Mouse (Mus musculus) c-Kit-positive CD71-positive TER-119-positive erythroid progenitor cells, embryonic 14.5 days (primary cell): ENCODE data around the gene Trim59.

Experiments
- DNase-seq: peaks from one replicate; pipeline ENCODE4 v3.0.0-alpha.2; 2013; ENCODE audit warnings: low spot score

Trim59 gene

DNA sequence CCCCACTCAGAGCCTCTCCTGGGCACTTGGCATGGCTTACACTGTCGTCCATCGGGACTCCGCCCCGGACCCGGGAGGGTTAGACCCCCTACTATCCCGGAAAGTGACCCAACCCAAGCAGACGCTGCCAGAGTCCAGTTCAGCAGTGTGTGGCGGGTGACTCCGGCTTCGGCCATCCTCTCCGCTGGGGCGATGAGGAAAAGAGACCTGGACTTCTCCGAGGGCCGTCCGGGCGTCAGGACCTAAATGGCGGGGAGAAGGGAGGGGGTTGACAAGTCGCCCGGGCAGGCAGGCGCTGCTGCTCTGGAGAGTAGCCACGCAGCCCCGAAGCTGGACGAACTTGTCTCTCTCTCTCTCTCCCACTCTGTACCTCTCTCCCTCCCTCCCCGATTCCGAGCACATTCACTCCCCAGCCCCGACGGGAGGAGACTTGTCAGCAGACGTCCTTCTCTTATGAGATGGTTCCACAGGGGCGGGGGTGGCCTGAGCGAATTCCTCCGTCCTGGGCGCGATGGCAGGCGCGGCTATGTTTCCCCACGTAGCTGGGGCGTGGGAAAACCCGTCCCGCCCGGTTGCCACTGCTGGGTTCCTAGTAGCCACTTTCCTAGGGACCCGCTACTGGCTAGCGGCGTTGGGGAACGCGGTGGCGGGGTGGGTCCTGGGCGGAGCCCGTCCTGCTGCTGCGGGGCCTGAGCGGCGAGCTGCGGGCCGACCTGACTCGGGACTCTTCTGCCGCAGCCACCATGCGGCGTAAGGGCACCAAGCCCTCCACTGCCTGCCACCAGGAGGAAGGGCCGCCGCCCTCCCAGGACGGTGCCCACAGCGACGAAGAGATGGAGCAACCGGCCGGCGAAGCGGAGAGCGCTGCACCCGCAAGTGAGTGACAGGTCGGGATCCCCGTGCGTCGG is 39.0 kb downstream of the Trim59 start:
- DNase-seq, result peak; percentile 47

DNA sequence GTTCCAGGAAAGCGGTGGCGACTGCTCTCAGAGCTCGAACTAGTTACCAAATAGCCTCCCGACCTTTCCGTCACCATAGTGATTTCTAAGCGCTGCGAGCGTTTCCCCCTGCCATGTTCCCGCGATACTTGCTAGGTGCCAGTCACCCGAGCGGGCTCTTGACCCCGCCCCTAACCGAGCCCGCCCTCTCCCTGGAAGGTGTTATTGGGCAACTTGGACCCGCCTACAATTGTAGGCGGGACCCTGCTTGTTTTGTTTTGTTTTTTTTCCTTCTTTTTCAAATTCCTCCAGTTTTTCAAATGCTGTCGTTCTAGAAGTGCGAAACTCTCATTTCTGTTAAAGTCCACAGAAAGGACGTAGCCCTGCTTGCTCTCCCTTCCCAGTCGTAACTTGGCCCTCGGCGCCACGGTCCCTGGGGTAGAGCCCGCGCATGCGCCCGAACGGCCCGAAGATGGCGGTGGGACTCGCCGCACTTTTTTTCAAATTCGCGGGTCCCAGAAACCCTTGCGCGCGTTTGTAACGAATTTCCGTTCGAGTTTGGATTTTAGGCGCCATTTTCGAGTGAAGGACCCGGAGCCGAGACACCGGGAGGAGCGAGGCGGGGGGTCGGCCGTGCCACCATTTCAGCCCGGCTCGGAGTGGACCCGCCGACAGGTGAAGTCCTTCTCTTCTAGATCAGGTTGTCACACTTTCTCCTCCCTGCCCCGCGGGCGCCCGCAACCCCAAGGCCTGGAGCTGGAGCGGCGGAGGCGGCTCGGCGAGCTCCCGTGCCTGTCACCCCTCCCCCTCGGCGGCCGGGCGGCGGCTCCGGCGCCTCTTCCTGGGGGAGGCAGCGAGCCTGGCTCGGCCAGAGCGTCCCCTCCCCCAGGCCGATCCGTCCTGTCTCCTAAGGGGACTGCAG is 39.9 kb downstream of the Trim59 start, which contains the start of the genes Ift80 and Smc4:
TSS of gene Ift80 (minus strand) at position 134 of the 901 bp plus-strand sequence.
TSS of gene Smc4 (plus strand) at position 302 of the 901 bp plus-strand sequence.
- DNase-seq, result peak; percentile 98

DNA sequence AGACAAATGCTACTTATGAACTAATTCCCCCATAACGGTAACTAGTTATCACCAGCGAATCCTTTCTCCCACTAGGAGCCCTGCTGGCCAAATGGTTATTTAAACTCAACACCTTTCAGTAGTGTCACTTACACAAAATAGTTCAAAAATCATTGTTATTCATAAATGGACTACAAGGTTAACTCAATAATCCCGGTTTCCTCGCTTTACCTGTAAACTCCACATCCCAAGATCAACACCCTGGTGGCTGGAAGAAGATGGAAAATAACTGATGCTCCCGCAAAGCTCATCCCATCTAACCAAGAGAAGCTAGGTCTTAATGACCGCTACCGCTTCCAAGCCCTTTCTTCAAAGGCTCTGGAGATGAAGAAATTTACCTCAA is 40.5 kb downstream of the Trim59 start:
- DNase-seq, result no peak

DNA sequence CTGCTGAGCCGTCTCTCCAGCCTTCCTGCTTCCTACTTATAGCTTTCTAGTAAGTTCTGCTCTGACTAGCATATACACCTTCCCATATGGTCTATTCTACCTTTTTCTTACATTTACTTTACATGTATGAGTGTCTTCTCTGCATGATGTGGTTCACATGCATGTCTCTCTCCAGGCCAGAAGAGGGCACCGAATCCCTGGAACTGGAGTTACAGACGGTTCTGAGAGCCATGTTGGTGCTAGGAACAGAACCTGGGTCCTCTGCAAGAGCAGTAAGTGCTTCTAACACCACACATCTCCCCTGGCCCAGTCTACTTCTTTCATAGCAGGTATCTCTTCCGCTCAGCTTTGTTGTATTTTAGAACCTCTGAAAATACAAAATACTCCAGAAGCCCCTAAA is 41.8 kb downstream of the Trim59 start:
- no peak for DNase-seq

DNA sequence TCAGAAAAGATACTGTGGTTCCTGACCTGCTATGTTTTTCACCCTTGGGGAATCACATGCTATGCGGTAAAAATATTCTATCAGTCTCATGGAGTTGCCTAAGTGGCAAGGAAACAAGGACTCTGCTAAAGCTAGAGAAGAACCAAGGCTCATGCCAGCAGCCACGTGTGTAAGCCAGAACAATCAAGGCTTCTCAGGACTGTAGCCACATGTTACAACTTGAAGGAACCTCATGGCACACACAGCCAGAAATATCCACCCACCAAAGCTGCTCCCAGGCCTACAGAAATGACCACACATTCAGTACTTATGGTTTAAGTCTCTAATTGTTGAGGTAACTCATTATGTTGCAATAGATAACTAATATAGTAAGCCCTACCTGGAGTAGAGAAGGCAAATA is 58.0 kb downstream of the Trim59 start:
- DNase-seq, result no peak
